Mouse (Mus musculus) adrenal gland, adult (tissue): ENCODE data around the gene Gas1.

Experiments used
- DNase-seq, 2 experiments: peaks; one replicate each; pipeline ENCODE4 v3.0.0; 2022 to 2023; ENCODE audit warnings: low spot score in 1 of 2; ENCODE audit not compliant: inconsistent age in 2 of 2

Gene Gas1

DNA sequence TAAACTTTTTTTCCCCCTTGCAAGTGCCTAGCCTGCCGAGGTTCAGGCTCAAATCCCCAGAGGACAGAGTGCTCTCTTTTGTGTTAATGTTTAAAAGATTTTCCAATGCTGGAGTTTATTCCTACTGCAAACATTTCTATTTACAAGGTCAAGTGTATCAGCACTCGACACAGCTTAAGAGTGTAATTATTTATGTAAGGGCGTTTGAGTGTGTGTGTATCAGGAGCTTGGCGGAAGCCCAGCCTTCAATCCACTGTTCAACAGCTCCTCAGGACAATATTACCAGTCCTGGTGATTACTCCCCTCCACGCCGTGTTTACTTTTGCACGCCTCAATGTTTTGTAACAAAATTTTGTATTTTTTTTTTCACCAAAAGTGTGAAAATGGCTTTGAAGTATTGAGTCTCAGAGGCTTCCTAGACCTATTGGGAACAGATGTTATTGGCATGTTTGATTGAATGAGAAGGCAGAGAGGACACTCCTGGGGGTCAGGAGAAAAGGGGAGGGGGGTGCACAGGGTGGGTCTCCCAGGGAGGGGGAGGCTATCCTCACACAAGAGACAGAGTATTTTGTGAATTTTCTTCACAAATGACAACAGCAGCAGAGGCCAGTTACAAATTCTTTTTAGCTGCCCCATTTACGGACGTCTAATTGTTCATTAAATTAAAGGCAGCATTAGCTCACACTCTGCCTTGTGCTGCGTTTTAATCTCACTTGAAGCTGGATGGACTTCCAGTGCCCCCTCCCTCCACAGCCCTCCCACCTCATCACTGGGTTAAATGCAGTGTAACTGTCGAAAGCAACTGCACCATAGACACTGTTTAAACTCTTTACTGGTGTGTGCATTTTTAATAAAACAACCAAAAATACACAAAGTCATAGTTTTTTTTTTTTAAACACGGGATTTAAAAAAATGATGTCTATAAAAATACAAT lies 3.3 kb downstream of the Gas1 start:
- peak in 1 of 2 experiments; percentile 53 for DNase-seq

DNA sequence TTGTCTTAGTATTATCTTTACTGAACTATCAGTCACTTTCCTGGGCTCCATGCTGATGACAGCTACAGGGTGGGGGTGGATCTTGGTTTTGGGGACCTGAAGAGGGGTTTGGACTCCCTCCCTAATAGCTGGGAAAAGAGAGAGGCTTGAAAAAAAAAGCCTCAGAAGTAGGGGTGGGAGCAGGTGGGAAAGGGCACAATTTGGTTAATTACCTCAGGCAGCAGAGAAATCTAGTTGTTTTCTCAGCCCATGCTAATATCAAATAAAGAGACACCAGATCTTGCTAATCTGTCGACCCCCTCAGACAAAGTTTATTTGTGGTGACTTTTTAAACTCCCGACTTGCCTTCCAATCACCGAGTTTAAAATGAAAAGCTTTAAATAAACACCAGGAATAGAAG lies 4.0 kb downstream of the Gas1 start:
- DNase-seq, result peak in 1 of 2 experiments; percentile 32

DNA sequence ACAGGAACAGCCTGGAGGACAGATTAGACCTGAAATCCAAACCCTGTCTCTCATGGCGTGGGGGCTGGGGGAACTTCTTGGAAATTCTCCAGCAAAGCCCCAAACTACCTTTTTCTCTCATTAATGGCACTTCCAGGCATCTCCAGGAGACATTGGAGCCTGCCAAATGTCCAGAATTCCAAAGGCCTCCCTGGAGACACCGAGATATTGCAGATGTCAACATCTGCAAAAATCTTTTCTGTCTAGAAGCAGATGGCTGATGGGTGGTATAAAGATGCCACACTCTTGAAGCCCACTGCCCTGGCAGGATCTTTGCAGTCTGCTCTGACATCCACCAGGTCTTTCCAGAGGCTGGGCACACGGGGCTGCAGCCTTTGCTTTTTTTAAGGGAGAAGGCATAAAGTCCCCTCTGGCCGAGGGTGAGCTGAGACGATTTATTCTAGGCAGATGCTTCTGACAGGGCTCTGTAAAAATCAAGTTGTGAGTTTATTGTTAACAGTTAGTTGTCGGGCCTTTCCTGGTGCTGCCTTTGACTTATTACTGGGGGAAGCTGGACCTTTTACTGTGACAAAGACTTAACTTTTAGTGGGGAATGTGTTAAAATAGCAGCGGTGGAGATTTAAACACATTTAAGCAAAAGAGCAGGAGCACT lies 4.7 kb downstream of the Gas1 start:
- DNase-seq, result no peak

DNA sequence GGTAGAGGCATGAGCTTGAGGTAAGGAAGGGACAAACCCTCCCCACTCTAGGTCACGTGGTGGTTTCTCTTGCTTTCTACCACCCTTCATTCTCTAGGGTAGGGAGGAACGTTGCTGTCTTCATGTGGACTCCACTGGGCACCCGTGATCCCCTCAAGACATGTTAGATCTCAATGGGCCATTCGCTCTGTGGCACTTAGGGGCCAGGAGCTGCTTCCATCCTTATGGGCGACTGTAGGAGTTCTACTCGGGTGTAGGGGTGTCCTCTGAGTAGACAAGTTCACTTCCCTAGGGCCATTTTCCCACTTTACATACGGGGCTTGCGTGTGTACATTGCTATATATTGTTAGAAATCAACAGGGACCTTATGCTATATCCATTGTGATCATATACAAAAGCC lies 5.4 kb downstream of the Gas1 start:
- DNase-seq, result no peak

DNA sequence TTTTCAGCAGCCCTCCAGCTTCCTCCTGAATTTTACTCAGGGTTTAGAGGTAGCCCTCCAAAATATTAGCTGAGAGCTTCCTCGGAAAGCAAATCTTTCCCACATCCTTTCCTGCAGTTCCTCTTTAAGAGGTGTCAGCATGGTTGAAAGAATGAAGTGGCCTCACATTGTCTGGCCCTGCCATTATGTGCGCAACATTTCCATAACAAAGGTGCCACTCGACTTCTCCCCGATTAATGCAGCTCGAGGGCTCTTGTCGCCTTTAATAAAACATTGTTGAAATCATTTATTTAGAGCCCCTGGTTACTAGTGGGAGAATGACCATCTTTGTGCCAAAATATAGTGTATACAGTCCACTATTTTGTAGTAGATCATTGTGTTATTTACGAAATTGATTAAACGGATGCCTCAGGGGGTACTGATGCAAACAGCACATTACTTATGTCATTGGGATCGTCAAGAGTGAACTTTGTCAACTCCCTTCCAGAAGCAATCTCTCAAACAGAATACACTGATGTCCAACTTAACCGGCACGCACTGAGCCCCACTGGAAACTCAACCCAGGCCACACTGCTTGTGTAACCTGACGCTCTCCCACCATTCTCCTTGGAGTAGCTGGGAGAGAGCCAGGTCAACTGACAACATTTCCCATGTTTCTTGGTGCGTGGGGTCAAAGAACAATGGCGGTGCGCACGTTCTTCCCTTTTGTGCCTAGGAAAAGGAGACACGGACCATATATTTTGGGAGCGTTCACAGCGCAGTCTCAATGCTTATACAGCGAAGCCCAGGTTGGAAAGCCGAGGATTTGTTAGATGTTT lies 6.1 kb downstream of the Gas1 start:
- no peak for DNase-seq

DNA sequence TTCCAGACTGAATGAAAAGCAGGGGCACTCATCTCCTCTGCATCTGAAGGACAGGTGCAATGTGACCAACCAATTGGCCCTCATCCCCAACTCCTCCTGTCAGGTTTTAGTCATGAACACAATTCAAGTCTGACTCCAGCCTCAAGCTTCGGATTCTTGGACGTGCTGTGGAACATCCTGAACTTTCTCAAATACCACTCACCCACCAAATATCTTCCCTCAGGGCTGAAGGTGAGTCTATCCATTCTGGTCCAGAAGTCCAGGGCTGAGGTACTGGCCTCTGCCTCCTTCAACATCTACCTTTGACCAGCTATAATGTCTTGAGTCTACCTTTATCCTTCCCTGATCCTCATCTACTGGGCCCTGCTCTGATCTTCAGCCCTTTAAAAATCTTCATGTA lies 8.1 kb downstream of the Gas1 start:
- no peak for DNase-seq

DNA sequence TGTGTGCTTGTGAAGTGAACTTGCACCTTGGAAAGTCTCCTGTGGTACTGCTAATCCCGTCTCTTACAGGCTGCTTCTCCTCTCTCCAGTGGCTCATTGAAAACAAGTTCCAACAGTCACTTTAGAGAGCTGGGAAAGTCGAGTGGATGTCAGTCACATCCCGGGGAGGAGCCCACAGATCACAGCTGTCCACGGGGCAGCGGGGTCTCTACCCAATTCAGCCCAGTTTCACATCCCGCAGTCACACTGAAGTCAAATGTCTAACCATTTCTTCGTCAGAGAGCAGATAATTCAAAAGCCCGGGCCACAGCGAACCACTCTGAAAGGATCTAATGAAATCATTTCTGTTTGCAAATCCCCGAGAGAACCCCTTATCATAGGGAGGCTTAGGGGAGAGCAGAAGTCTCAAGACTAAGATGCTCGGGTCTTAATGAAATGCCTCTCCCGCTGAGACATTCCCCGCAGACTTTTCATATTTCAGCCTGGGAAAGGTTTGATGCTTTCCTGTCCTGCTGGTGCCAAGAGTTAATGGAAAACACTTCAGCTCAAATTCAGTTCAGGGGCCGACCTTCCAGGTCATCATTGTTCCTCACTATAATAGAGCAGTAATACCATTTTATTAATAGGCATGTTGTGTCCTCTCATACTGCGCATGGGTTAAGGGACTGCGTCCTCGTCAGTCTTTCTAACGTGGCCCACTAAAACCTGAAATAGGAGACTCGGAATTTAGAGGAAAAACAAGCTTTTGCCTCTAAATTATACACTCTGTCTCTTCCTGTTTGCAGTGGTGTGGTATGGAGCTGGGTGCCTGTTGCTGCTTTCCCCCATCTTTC lies 20.7 kb downstream of the Gas1 start:
- no peak for DNase-seq

DNA sequence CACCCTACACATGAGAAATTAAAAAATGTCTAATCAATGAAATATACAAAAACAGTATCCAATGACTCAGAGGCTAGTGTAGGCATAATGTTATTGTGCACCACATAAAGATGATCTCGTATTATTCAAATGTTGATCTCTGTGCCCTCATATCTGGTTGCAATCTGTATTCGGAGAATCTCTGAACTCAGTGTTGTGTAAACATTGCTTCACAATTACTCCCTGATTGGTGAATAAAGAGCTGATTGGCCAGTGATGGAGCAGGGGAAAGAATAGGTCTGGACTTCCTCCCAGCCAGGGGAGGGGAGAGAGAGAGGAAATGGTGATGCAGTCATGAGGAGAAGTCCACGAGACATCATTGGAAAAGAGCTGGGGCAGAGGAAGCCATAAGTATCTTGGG lies 23.0 kb downstream of the Gas1 start:
- DNase-seq, result no peak

DNA sequence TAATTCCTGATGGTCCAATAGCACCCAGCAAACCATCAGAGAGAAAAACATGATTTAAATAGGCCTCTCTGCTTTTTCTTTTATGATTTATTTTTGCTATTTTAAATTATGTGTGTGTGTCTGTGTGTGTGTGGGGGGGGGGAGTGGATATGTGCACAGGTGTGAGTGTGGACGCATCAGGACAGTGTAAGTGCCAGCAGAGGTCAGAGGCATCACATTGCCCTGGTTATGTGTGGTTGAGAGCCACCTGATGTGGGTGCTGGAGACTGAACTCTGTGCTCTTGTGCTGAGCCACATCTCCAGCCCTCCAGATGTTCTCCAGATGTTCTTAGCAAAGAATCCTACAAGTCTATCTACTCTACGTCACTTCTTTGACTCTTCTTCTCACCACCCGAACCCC lies 28.9 kb downstream of the Gas1 start:
- DNase-seq, result no peak

DNA sequence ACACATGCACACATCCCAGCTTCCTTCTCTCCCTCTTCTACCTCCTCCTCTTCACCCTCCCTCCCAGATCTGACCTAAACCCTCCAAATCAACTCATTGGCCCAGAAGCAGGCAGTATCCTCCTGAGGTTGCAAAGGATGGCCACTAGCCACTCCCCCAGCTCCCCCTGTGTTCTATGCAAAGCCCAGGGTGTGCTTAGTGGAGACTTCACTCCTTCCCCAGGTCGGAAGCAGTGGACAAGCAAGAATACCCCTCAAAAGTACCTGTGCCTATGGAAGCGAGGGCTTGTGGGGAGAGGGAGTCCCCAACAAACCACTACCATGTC lies 29.3 kb downstream of the Gas1 start:
- no peak for DNase-seq

DNA sequence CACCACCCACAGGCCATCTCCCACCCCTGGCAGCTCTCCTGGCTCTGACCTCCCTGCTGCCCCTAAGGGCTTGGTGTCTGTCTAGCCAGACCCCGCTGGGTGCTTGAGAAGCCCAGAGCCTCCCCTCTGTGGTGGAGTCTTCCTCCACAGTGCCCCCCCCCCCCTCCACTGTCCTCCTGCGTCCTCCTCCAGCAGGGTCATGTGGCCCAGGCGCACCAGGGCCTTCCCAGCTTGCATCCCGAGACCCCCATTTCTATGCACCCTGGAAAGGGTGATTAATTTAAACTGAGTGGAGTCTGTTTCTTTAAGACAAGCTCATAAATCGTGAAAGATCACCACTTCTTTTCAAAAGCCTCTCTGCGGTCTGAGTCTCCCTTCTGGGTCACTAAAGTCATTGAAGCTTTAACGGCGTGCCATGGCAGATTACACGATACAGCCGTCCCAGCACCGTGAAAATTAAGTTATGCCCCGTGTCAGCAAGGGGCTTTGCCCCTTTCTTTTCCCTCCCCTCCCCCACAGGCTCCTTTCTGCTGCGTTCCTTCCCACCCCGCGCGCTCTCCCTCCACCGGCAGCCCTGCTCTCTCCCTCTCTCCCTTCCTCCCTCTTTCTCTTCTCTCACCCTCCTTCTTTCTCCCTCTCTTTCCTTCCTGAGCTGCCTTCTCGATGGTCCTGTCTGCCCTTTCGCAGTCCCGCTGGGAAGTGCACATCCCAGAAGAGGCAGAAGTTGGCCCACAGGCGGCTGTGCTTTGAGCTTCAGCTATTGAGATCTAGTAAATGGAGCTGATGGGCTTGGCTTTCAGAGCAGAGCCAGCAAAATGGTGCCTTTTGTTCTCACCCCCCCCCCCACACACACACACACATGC lies 29.9 kb downstream of the Gas1 start:
- peak; percentile 24 to 61 for DNase-seq

DNA sequence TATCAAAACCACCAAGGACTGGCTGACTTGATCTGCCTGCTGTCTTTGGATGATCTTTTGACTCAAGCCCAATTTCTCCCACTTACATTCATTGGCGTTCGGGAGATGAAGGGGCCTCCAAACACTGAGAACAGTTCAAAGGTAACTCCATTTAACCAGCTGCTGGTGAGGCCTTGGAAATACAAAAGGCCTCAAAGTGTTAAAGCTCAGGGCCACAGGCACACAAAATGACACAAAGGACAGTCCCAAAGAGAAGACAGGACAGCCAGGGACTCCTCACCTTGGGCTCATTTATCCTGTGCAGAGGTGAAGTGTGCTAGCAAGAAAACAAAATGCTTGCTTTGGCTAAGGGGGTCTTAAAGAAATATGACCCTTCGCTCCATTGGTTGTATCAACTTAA lies 30.9 kb downstream of the Gas1 start:
- no peak for DNase-seq

DNA sequence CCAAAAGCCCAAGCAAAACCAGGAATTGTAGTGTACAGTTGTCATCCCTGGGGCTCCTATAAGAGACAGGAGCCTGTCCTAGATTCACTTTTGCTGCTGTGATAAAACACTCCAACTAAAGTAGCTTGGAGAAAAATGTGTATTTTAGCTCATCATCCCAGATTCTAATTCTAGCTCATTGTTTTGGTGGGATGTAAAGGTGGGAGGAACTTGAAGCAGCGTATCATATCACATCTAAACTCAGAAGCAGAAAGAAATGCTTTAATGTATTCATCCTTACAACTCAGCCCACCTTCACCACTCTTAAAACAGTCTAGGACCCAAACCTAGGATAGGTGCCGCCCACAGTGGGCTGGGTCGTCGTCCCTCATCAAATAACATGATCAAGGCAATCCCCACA lies 40.2 kb downstream of the Gas1 start:
- no peak for DNase-seq

DNA sequence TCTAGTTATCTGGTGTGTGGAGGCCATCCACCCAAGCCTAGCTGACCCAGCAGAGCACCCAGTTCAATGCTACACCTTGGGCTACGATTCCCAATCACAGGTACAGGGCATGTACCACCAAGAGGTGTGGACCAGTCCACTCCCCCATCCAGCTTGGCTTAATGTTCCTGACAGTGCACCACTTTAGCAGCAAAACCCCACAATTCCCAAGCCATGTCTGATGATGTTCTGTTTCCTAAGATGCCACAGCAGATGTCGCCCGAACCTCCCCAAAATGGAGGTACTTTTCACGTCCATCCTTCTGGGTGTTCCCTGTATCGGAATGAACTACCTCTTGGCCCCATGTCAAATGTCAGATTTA lies 42.7 kb downstream of the Gas1 start:
- no peak for DNase-seq

DNA sequence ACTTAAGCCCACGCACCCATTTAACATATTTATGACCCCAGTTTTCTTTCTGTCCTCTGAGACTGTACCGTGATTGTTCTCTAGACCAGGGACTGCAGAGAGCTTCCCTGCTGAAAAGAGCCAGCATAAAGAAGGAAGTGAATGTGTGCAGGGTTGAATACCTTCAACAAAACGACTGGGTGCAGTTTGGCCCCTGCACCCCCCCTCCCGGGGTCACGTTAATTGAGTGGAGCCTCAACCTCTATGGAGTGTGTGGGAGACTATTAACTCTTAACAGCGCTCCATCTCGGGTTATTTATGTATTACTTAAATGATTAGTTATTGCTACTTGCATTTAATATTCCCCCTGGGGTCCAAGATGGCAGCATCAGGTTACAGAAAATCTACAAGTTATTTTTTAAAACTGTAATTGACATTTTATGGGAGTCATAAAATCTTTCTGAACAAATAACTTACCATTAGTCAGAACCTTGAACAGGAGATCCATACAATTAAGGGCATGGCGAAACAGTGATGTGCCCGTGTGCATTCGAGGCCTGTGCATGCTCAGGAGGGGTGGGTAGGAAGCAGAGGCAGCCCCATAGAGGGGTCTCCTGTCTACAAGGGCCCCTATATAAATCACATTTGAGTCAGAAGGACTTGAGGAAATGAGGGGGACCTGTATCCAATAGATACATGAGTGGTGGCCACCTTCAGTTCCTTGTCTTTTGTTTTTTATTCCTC lies 43.3 kb downstream of the Gas1 start:
- DNase-seq, result no peak

DNA sequence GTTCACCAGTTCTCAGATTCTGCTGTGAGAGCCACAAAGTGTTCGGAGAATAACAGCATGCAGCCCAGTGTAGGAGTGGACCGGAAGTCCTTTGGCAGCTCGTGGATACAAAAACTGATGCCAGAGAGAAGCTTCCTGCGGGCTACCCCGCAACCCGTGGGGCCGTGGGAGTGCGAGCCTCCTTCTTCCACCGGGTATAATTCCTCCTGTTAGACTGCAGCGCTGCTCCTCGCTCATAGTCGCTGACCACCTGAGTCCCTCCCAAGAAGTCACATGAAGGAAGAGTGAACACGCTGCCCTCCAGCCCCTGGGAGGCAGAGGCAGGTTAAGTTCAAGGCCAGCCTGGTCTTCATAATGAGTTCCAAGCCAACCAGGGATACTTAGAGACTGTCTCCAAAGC lies 45.4 kb downstream of the Gas1 start:
- DNase-seq, result no peak

DNA sequence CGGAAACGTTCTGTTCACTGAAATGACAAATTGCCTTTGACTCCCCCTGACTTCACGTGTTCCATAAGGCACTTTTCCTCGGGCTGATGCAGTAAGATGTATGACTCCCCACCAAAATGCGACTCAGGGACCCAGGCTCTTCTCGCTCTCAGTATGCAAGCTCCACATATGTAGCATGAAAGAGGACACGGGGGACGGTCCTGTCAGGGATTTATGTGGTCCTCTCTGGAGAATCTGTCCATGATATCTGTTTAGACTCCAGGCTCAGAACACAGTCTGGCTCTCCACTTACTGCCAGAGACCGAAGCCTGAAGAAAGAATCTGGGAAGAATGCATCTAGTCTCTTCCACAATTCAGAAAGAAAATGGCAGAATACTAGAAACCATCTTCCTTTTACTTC lies 47.6 kb downstream of the Gas1 start:
- DNase-seq, result no peak

DNA sequence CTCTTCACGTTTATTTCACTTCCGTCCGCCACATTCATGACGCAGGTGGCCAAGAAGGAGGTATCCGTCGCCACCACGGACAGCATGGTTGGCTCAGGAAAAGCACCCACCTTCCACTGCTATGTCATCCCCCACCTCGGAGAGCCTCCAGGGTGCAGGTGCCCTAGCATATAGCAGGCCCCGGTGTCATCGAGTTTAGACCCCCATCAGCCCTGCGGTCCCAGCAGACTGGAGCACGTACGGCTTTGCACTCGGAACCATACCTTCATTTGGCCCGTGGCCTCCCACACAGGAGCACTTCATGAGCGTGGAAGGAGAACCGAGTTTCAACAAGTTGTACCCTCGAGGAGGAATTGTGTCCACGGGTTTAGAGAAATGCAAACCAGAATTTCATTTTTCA lies 50.8 kb downstream of the Gas1 start:
- no peak for DNase-seq

DNA sequence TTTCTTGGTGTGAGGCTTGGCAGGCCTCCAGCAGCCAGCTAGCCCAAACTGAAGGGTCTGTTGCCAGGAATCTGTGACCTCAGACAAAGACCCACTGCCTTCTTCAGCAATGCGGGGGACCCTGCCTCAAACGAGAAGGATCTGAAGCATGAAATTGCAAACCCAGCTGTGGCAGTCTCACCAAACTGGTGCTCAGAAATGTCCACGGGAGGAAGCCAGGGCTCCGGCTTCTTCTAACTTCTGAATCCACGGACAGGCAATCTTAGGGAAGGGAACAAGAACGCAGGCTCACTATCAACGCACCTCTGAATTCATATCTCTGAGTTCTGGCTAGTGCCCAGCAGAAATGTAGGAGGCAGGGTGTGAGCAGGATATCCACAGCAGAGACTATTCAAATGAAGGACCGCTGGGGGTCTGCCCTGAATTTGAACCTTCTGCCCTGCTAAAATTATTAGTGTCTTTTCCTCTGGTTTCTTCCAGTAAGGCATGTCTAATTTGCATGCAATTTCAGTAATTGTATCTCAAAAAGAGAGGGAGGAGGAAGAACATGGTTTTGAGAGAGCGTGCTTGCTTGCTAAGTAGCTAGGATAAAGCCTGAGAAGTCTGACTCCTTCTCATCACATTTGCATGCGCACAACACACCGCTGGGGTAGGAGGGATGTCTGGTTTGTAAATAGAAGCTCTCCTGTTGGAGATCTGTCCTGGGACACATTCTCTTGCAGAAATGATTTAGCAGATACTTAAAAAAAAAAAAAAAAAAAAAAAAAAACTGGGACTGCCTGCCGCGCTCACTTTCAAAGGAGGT lies 51.5 kb downstream of the Gas1 start:
- no peak for DNase-seq
